Mouse (Mus musculus) embryo, embryonic 10.5 days (tissue): Measurements from ENCODE around the gene Psmd3.
A peak's percentile ranks its signal among the peaks of the same experiment; 100 is the strongest.

ENCODE experiments used
- DNase-seq: peaks from one replicate; pipeline ENCODE4 v3.0.0-alpha.2; 2015; ENCODE audit warnings: low spot score

The Psmd3 gene

GRCm38 (mm10) chr11:98693201-98693600 lies 10.8 kb downstream of the Psmd3 start:
- no peak for DNase-seq

GRCm38 (mm10) chr11:98693746-98694145 lies 11.4 kb downstream of the Psmd3 start:
- DNase-seq: no peak

- DNase-seq: no peak
Measured at GRCm38 (mm10) chr11:98694301-98694700, 11.9 kb downstream of the Psmd3 start.

- no peak for DNase-seq
Measured at GRCm38 (mm10) chr11:98695408-98695807, 13.1 kb downstream of the Psmd3 start.

- DNase-seq: no peak
Measured at GRCm38 (mm10) chr11:98696454-98697216, 14.3 kb downstream of the Psmd3 start.

- no peak for DNase-seq
Measured at GRCm38 (mm10) chr11:98697225-98697624, 14.9 kb downstream of the Psmd3 start.

- DNase-seq: no peak
Measured at GRCm38 (mm10) chr11:98698849-98699640, 16.7 kb downstream of the Psmd3 start.

- peak; percentile 72 for DNase-seq
Measured at GRCm38 (mm10) chr11:98699911-98700310, 17.6 kb downstream of the Psmd3 start.

- DNase-seq: no peak
Measured at GRCm38 (mm10) chr11:98701213-98701670, 18.9 kb downstream of the Psmd3 start, which contains the start of gene Csf3. Csf3 (plus strand) TSS chr11:98701263.

- DNase-seq: no peak
Measured at GRCm38 (mm10) chr11:98702323-98702722, 20.0 kb downstream of the Psmd3 start.

- no peak for DNase-seq
Measured at GRCm38 (mm10) chr11:98705021-98705420, 22.7 kb downstream of the Psmd3 start.

- DNase-seq: no peak
Measured at GRCm38 (mm10) chr11:98707401-98708281, 25.3 kb downstream of the Psmd3 start.

GRCm38 (mm10) chr11:98708282-98708956 lies 26.1 kb downstream of the Psmd3 start:
- no peak for DNase-seq

GRCm38 (mm10) chr11:98709001-98709741 lies 26.8 kb downstream of the Psmd3 start:
- no peak for DNase-seq

- DNase-seq: peak; percentile 91
Measured at GRCm38 (mm10) chr11:98710416-98711045, 28.2 kb downstream of the Psmd3 start.

GRCm38 (mm10) chr11:98711046-98711434 lies 28.7 kb downstream of the Psmd3 start:
- no peak for DNase-seq

- peak; percentile 19 for DNase-seq
Measured at GRCm38 (mm10) chr11:98712009-98712408, 29.7 kb downstream of the Psmd3 start.

GRCm38 (mm10) chr11:98713703-98714102 lies 31.3 kb downstream of the Psmd3 start:
- no peak for DNase-seq

- no peak for DNase-seq
Measured at GRCm38 (mm10) chr11:98715946-98716345, 33.6 kb downstream of the Psmd3 start.

- peak; percentile 72 for DNase-seq
Measured at GRCm38 (mm10) chr11:98717904-98718303, 35.5 kb downstream of the Psmd3 start.
